In the genomic region with DNA sequence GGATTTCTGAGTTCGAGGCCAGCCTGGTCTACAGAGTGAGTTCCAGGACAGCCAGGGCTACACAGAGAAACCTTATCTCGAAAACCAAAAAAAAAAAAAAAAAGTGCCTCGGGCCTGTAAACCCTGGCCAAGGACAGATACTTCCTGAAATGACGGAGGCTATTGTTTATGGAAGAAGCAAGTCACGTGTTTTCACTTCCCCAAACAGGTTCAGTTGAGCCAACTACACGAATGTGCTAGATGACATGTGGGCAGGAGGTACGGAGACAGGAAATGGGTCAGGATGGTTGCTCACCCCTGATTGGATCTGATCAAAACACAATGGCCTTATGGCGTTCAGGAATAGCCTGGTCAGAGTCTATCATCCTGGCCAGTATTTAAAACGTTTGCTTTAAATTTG, we compare ENCODE assay signal across 10 mouse cellular contexts. TPM values are rescaled to one million over a fixed set of nuclear protein-coding genes. Genes with fewer than 3 reads are reported as not detected.
DNase-seq lines count a peak whose midpoint lies in the region; ATAC-seq and TF ChIP-seq lines count a peak whose summit lies in the region.
"Had no signal": no experiment of that assay in that cellular context is flagged by ENCODE, and none has a peak within 500 bp of the region (broad histone marks: within the 10 kb centered on the region; RNA-seq: fewer than 3 reads in every experiment).

No protein-coding gene starts in this region.

- WGBS in kidney, postnatal 0 days: 73% methylated on average over 9 of the region's 9 CpGs
- WGBS in heart, embryonic 15.5 days: 56% methylated on average over 9 of the region's 9 CpGs
- WGBS in forebrain, embryonic 16.5 days: 83% methylated on average over 9 of the region's 9 CpGs
- 86% methylated on average over 9 of the region's 9 CpGs for WGBS in midbrain, embryonic 13.5 days

- H3K36me3 ChIP-seq in kidney, postnatal 0 days (ENCODE audit: insufficient read depth, low read length): no peaks in the 10 kb centered on the region
- no peaks in the 10 kb centered on the region for H3K36me3 ChIP-seq in heart, embryonic 15.5 days
- H3K36me3 ChIP-seq in forebrain, embryonic 16.5 days (ENCODE audit: control insufficient read depth, insufficient read depth): no peaks in the 10 kb centered on the region
- no peaks in the 10 kb centered on the region for H3K36me3 ChIP-seq in midbrain, embryonic 13.5 days

- no peak overlapping the region for H3K4me3 ChIP-seq in kidney, postnatal 0 days (replicated peaks; ENCODE audit: low read depth, low read length)
- no peak overlapping the region for H3K4me3 ChIP-seq in heart, embryonic 15.5 days
- no peak overlapping the region for H3K4me3 ChIP-seq in forebrain, embryonic 16.5 days (replicated peaks; ENCODE audit: low read length)
- H3K4me3 ChIP-seq in midbrain, embryonic 13.5 days (replicated peaks): no peak overlapping the region

- TF ChIP-seq CTCF in kidney, postnatal 0 days (IDR thresholded peaks at IDR 0.05; ENCODE audit: low read depth): no peak

- no peaks in the 10 kb centered on the region for H3K9me3 ChIP-seq in kidney, postnatal 0 days (replicated peaks; ENCODE audit: low read length)
- H3K9me3 ChIP-seq in heart, embryonic 15.5 days (replicated peaks): no peaks in the 10 kb centered on the region
- no peaks in the 10 kb centered on the region for H3K9me3 ChIP-seq in forebrain, embryonic 16.5 days (ENCODE audit: control insufficient read depth, low read length)
- no peaks in the 10 kb centered on the region for H3K9me3 ChIP-seq in midbrain, embryonic 13.5 days

- H3K4me2 ChIP-seq in kidney, postnatal 0 days (ENCODE audit: low read length): no peak overlapping the region
- H3K4me2 ChIP-seq in heart, embryonic 15.5 days: no peak overlapping the region
- no peak overlapping the region for H3K4me2 ChIP-seq in forebrain, embryonic 16.5 days (ENCODE audit: low read length)
- H3K4me2 ChIP-seq in midbrain, embryonic 13.5 days (replicated peaks): no peak overlapping the region

- ATAC-seq in kidney, postnatal 0 days (replicated peaks; ENCODE audit: low FRiP score, low read depth): no peak
- peak; percentile 32; the same call in 1 of the 2 replicates for ATAC-seq in heart, embryonic 15.5 days (replicated peaks; ENCODE audit: insufficient number of reproducible peaks, insufficient read depth, low FRiP score, low read depth)
- peak; percentile 95 for ATAC-seq in megakaryocyte, adult 5-6 weeks (ENCODE audit: poor library complexity, severe bottlenecking)
- no peak for ATAC-seq in forebrain, embryonic 16.5 days
- no peak for ATAC-seq in midbrain, embryonic 13.5 days

- H3K27me3 ChIP-seq in kidney, postnatal 0 days (ENCODE audit: insufficient read depth, low read length): no peaks in the 10 kb centered on the region
- H3K27me3 ChIP-seq in heart, embryonic 15.5 days: no peaks in the 10 kb centered on the region
- no peaks in the 10 kb centered on the region for H3K27me3 ChIP-seq in forebrain, embryonic 16.5 days (replicated peaks; ENCODE audit: control insufficient read depth, insufficient read depth, low read length)
- no peaks in the 10 kb centered on the region for H3K27me3 ChIP-seq in midbrain, embryonic 13.5 days

- no peak overlapping the region for H3K9ac ChIP-seq in kidney, postnatal 0 days (ENCODE audit: low read depth, low read length)
- H3K9ac ChIP-seq in heart, embryonic 15.5 days: no peak overlapping the region
- no peak overlapping the region for H3K9ac ChIP-seq in forebrain, embryonic 16.5 days (replicated peaks; ENCODE audit: low read depth, low read length)
- H3K9ac ChIP-seq in midbrain, embryonic 13.5 days (replicated peaks): no peak overlapping the region

- H3K27ac ChIP-seq in kidney, postnatal 0 days: no peak overlapping the region; the same call in 1 of the 2 replicates
- H3K27ac ChIP-seq in heart, embryonic 15.5 days: peak overlapping the region; percentile 45; the same call in 1 of the 2 replicates
- H3K27ac ChIP-seq in forebrain, embryonic 16.5 days (ENCODE audit: low read length): no peak overlapping the region
- H3K27ac ChIP-seq in midbrain, embryonic 13.5 days: no peak overlapping the region

- 0 out of 2 replicates have a peak, but pooled peaks cover 6% of the 10 kb centered on the region for H3K4me1 ChIP-seq in kidney, postnatal 0 days (replicated peaks; ENCODE audit: insufficient read depth, low read length)
- peaks cover 13% of the 10 kb centered on the region for H3K4me1 ChIP-seq in heart, embryonic 15.5 days (replicated peaks)
- peaks cover 6% of the 10 kb centered on the region; the same call in 1 of the 2 replicates for H3K4me1 ChIP-seq in forebrain, embryonic 16.5 days (replicated peaks; ENCODE audit: control insufficient read depth, insufficient read depth, low read length)
- H3K4me1 ChIP-seq in midbrain, embryonic 13.5 days (replicated peaks): peaks cover 15% of the 10 kb centered on the region

- DNase-seq in kidney, postnatal 0 days (ENCODE audit: low spot score): peak; percentile 53
- DNase-seq in kidney, postnatal 36 days: no peak
- peak; percentile 40 for DNase-seq in R1 (ENCODE audit: low read depth, low spot score)
- DNase-seq in T-cell, adult 2 months (ENCODE audit: low spot score): no peak

RNA-seq across cellular contexts. Expression of gene Ncf2, which starts 1.9 kb away (rescaled TPM):
- 7.3 and 8.3 TPM in 2 replicates for polyA plus RNA-seq in kidney, postnatal 0 days (2015; fragmentation: Nextera tagmentation; extraction: Ambion mirVana)
- 3.3 and 5.8 TPM in 2 replicates for polyA plus RNA-seq in heart, embryonic 15.5 days (2015; fragmentation: Nextera tagmentation; extraction: Ambion mirVana)
- 252 and 267 TPM in 2 replicates for total RNA-seq in megakaryocyte, adult 5-6 weeks (2015)
- total RNA-seq in megakaryocyte, adult 5-6 weeks (2017): 373 and 410 TPM in 2 replicates
- polyA plus RNA-seq in forebrain, embryonic 16.5 days (2015; fragmentation: Nextera tagmentation; extraction: Ambion mirVana): 2.2 and 3.1 TPM in 2 replicates
- 2.3 and 3.0 TPM in 2 replicates for polyA plus RNA-seq in midbrain, embryonic 13.5 days (2015; fragmentation: Nextera tagmentation; extraction: Ambion mirVana)

RNA-seq across cellular contexts. Expression of gene Arpc5, which starts 31.8 kb away (rescaled TPM):
- polyA plus RNA-seq in kidney, postnatal 0 days (2015; fragmentation: Nextera tagmentation; extraction: Ambion mirVana): 294 and 307 TPM in 2 replicates
- 189 and 199 TPM in 2 replicates for polyA plus RNA-seq in heart, embryonic 15.5 days (2015; fragmentation: Nextera tagmentation; extraction: Ambion mirVana)
- 786 and 868 TPM in 2 replicates for total RNA-seq in megakaryocyte, adult 5-6 weeks (2015)
- 396 and 424 TPM in 2 replicates for total RNA-seq in megakaryocyte, adult 5-6 weeks (2017)
- polyA plus RNA-seq in forebrain, embryonic 16.5 days (2015; fragmentation: Nextera tagmentation; extraction: Ambion mirVana): 415 and 448 TPM in 2 replicates
- 339 and 353 TPM in 2 replicates for polyA plus RNA-seq in midbrain, embryonic 13.5 days (2015; fragmentation: Nextera tagmentation; extraction: Ambion mirVana)

RNA-seq across cellular contexts. Expression of gene Rgl1, which starts 32.0 kb away (rescaled TPM):
- polyA plus RNA-seq in kidney, postnatal 0 days (2015; fragmentation: Nextera tagmentation; extraction: Ambion mirVana): 59.4 and 60.9 TPM in 2 replicates
- polyA plus RNA-seq in heart, embryonic 15.5 days (2015; fragmentation: Nextera tagmentation; extraction: Ambion mirVana): 54.7 and 64.6 TPM in 2 replicates
- 1.7 and 3.0 TPM in 2 replicates for total RNA-seq in megakaryocyte, adult 5-6 weeks (2015)
- total RNA-seq in megakaryocyte, adult 5-6 weeks (2017): 2.9 TPM in 2 replicates
- 23.6 and 25.5 TPM in 2 replicates for polyA plus RNA-seq in forebrain, embryonic 16.5 days (2015; fragmentation: Nextera tagmentation; extraction: Ambion mirVana)
- polyA plus RNA-seq in midbrain, embryonic 13.5 days (2015; fragmentation: Nextera tagmentation; extraction: Ambion mirVana): 12.9 and 17.0 TPM in 2 replicates

RNA-seq across cellular contexts. Expression of gene Apobec4, which starts 47.8 kb away (rescaled TPM):
- not detected in 2 replicates for polyA plus RNA-seq in kidney, postnatal 0 days (2015; fragmentation: Nextera tagmentation; extraction: Ambion mirVana)
- polyA plus RNA-seq in heart, embryonic 15.5 days (2015; fragmentation: Nextera tagmentation; extraction: Ambion mirVana): not detected in 2 replicates
- total RNA-seq in megakaryocyte, adult 5-6 weeks (2015): not detected in 2 replicates
- not detected in 2 replicates for total RNA-seq in megakaryocyte, adult 5-6 weeks (2017)
- polyA plus RNA-seq in forebrain, embryonic 16.5 days (2015; fragmentation: Nextera tagmentation; extraction: Ambion mirVana): 0.26 and 0.27 TPM in 2 replicates
- not detected in 2 replicates for polyA plus RNA-seq in midbrain, embryonic 13.5 days (2015; fragmentation: Nextera tagmentation; extraction: Ambion mirVana)
- total RNA-seq: layer of hippocampus, postnatal 10 days had no signal
- polyA plus RNA-seq: neural tube, embryonic 11.5 days had no signal

Comparison
In these comparisons a context has a peak if more than half of its experiments do, and no peak if none do; other contexts are left out.
1. DNase-seq: peak in kidney, postnatal 0 days (single experiment) and R1 (single experiment); none in kidney, postnatal 36 days (0 of 2) and T-cell, adult 2 months (single experiment).
2. ATAC-seq: peak in heart, embryonic 15.5 days (single experiment) and megakaryocyte, adult 5-6 weeks (single experiment); none in kidney, postnatal 0 days (single experiment), forebrain, embryonic 16.5 days (single experiment) and midbrain, embryonic 13.5 days (single experiment).